In genomic region chr10:102449449-102449848, GRCm38 (mm10) we compare ENCODE assay signal across 9 mouse cellular contexts. TPM values are rescaled to one million over a fixed set of nuclear protein-coding genes. Genes with fewer than 3 reads are reported as not detected.
A peak's percentile ranks its signal among the peaks of the same experiment; 100 is the strongest.
DNase-seq lines count a peak whose midpoint lies in the region; ATAC-seq lines count a peak whose summit lies in the region.
"Had no signal": no experiment of that assay in that cellular context is flagged by ENCODE, and none has a peak within 500 bp of the region (broad histone marks: within the 10 kb centered on the region; RNA-seq: fewer than 3 reads in every experiment).

No protein-coding gene starts in this region.

- ATAC-seq in hindbrain, embryonic 13.5 days (ENCODE audit: low FRiP score), result no peak
- ATAC-seq in activated CD4-positive, CD25-positive, alpha-beta regulatory T cell, adult 4 months, result no peak

- no peaks in the 10 kb centered on the region for H3K4me1 ChIP-seq in hindbrain, embryonic 10.5 days (replicated peaks)
- no peaks in the 10 kb centered on the region for H3K4me1 ChIP-seq in hindbrain, embryonic 13.5 days (replicated peaks)
- H3K4me1 ChIP-seq: embryonic facial prominence, embryonic 12.5 days had no signal

- no peaks in the 10 kb centered on the region for H3K36me3 ChIP-seq in hindbrain, embryonic 10.5 days
- no peaks in the 10 kb centered on the region for H3K36me3 ChIP-seq in hindbrain, embryonic 13.5 days
- H3K36me3 ChIP-seq: embryonic facial prominence, embryonic 12.5 days had no signal

- no peak overlapping the region for H3K27ac ChIP-seq in hindbrain, embryonic 10.5 days
- no peak overlapping the region for H3K27ac ChIP-seq in hindbrain, embryonic 13.5 days
- H3K27ac ChIP-seq: embryonic facial prominence, embryonic 12.5 days had no signal

- H3K4me2 ChIP-seq in hindbrain, embryonic 13.5 days, result no peak overlapping the region
- H3K4me2 ChIP-seq: embryonic facial prominence, embryonic 12.5 days had no signal

- H3K27me3 ChIP-seq in hindbrain, embryonic 10.5 days (ENCODE audit: insufficient read depth, poor library complexity, severe bottlenecking), result no peaks in the 10 kb centered on the region
- no peaks in the 10 kb centered on the region for H3K27me3 ChIP-seq in hindbrain, embryonic 13.5 days
- H3K27me3 ChIP-seq: embryonic facial prominence, embryonic 12.5 days had no signal

- H3K4me3 ChIP-seq in hindbrain, embryonic 10.5 days, result no peak overlapping the region
- no peak overlapping the region for H3K4me3 ChIP-seq in hindbrain, embryonic 13.5 days
- H3K4me3 ChIP-seq: embryonic facial prominence, embryonic 12.5 days had no signal

- DNase-seq in hindbrain, embryonic 10.5 days (ENCODE audit: low spot score), result peak; percentile 18
- peak; percentile 17 for DNase-seq in CD4-positive helper T cell, adult 2 months (ENCODE audit: low read depth, low spot score)
- DNase-seq in brain, adult 2 months (ENCODE audit: low read depth, low spot score), result peak; percentile 78
- DNase-seq in forelimb bud, embryonic 11.5 days (ENCODE audit: low read depth, low spot score), result peak; percentile 84
- DNase-seq in layer of hippocampus, postnatal 14 days (ENCODE audit: low spot score in 2 of 2), result peak; percentile 13 to 71
- peak; percentile 61 to 74 for DNase-seq in right cerebral cortex, adult 2 months (ENCODE audit: low spot score in 2 of 2)

- no peaks in the 10 kb centered on the region for H3K9me3 ChIP-seq in hindbrain, embryonic 10.5 days
- H3K9me3 ChIP-seq in hindbrain, embryonic 13.5 days, result no peaks in the 10 kb centered on the region
- H3K9me3 ChIP-seq: embryonic facial prominence, embryonic 12.5 days had no signal

- H3K9ac ChIP-seq in hindbrain, embryonic 13.5 days, result no peak overlapping the region
- H3K9ac ChIP-seq: embryonic facial prominence, embryonic 12.5 days had no signal

- WGBS in hindbrain, embryonic 10.5 days, result 7% methylated on average over 7 of the region's 7 CpGs
- WGBS in hindbrain, embryonic 13.5 days, result 6% methylated on average over 7 of the region's 7 CpGs

RNA-seq across cellular contexts. Expression of gene Nts, which starts 40.8 kb away (rescaled TPM):
- polyA plus RNA-seq in hindbrain, embryonic 10.5 days (2016; fragmentation: Nextera tagmentation; extraction: Ambion mirVana), result 0.16 and 0.34 TPM in 2 replicates
- 3.5 and 3.9 TPM in 2 replicates for polyA plus RNA-seq in hindbrain, embryonic 13.5 days (2015; fragmentation: Nextera tagmentation; extraction: Ambion mirVana)
- 10 to 100 TPM in 1 of 2 experiments, 1 to 10 TPM in 1; 9.2 to 14.0 TPM for total RNA-seq in layer of hippocampus, postnatal 14 days (2021)
- not detected for polyA plus RNA-seq in activated CD4-positive, CD25-positive, alpha-beta regulatory T cell, adult 4 months (2017; shearing (Covaris generic))

Comparison
In these comparisons a context has a peak if more than half of its experiments do, and no peak if none do; other contexts are left out.
1. DNase-seq: peak in every context shown above with its lines; median percentile 84 in forelimb bud, embryonic 11.5 days; 78 in brain, adult 2 months; 68 in right cerebral cortex, adult 2 months; 42 in layer of hippocampus, postnatal 14 days; 18 in hindbrain, embryonic 10.5 days; 17 in CD4-positive helper T cell, adult 2 months.